8 mouse cellular contexts compared by ENCODE assay signal in genomic region chr19:45302548-45303241, GRCm38 (mm10).
DNase-seq lines count a peak whose midpoint lies in the region; ATAC-seq and TF ChIP-seq lines count a peak whose summit lies in the region.

No protein-coding gene starts in this region.

- TF ChIP-seq EP300 in CH12.LX (IDR thresholded peaks at IDR 0.05; ENCODE audit: low read length) = no peak

- H3K4me2 ChIP-seq in CH12.LX (ENCODE audit: insufficient read depth, low read depth, poor library complexity, severe bottlenecking) = peak overlapping the region; percentile 69
- H3K4me2 ChIP-seq in intestine, embryonic 14.5 days (ENCODE audit: low read length) = peak overlapping the region; percentile 91
- peak overlapping the region; percentile 94 for H3K4me2 ChIP-seq in neural tube, embryonic 14.5 days (ENCODE audit: low read depth, low read length)

- ATAC-seq in intestine, embryonic 14.5 days (replicated peaks; ENCODE audit: low FRiP score, low TSS enrichment, low read depth) = no peak
- ATAC-seq in neural tube, embryonic 14.5 days (ENCODE audit: low read depth) = no peak; the same call in 1 of the 2 replicates

- in situ Hi-C loops in CH12.LX (cut with MboI; ENCODE audit: low pct_ligation_motif_present, low pct_unique_long_range_greater_than_20kb, low sequenced_read_pairs) = no loop called here

- no peaks in the 10 kb centered on the region for H3K36me3 ChIP-seq in CH12.LX (replicated peaks in 1 of 2; ENCODE audit: control insufficient read depth in 1 of 2, insufficient read depth in 1 of 2, low read length in 1 of 2)
- H3K36me3 ChIP-seq in embryonic facial prominence, embryonic 10.5 days (replicated peaks) = no peaks in the 10 kb centered on the region
- H3K36me3 ChIP-seq in intestine, embryonic 14.5 days (ENCODE audit: control insufficient read depth, insufficient read depth, low read length) = no peaks in the 10 kb centered on the region
- no peaks in the 10 kb centered on the region for H3K36me3 ChIP-seq in neural tube, embryonic 14.5 days (ENCODE audit: control insufficient read depth, insufficient read depth, low read length)

- TF ChIP-seq RAD21 in CH12.LX (IDR thresholded peaks at IDR 0.05; ENCODE audit: low read depth, low read length) = no peak

- H3K27ac ChIP-seq in gastrocnemius, adult 2 months = peak overlapping the region; percentile 98
- H3K27ac ChIP-seq in CH12.LX (ENCODE audit: insufficient read depth, low read depth) = no peak overlapping the region
- peak overlapping the region; percentile 80 for H3K27ac ChIP-seq in embryonic facial prominence, embryonic 10.5 days (replicated peaks)
- H3K27ac ChIP-seq in intestine, embryonic 14.5 days (ENCODE audit: low read depth) = no peak overlapping the region
- H3K27ac ChIP-seq in neural tube, embryonic 14.5 days (ENCODE audit: low read depth, low read length) = peak overlapping the region; percentile 99

- TF ChIP-seq POLR2A in CH12.LX (IDR thresholded peaks at IDR 0.05; ENCODE audit: low read depth, low read length) = no peak

- H3K4me1 ChIP-seq in CH12.LX (ENCODE audit: control insufficient read depth in 1 of 2, insufficient read depth in 2 of 2) = peaks cover 8 to 21% of the 10 kb centered on the region in 2 experiments; a peak in 2 of 4 replicates
- peaks cover 50% of the 10 kb centered on the region for H3K4me1 ChIP-seq in embryonic facial prominence, embryonic 10.5 days
- H3K4me1 ChIP-seq in intestine, embryonic 14.5 days (replicated peaks; ENCODE audit: control insufficient read depth, insufficient read depth, low read length) = peaks cover 16% of the 10 kb centered on the region
- H3K4me1 ChIP-seq in neural tube, embryonic 14.5 days (ENCODE audit: control insufficient read depth, insufficient read depth, low read length) = peaks cover 23% of the 10 kb centered on the region

- no peak overlapping the region for H3K9ac ChIP-seq in CH12.LX (ENCODE audit: insufficient read depth, low read depth)
- H3K9ac ChIP-seq in intestine, embryonic 14.5 days (ENCODE audit: low read length) = no peak overlapping the region
- peak overlapping the region; percentile 8; the same call in 1 of the 2 replicates for H3K9ac ChIP-seq in neural tube, embryonic 14.5 days (replicated peaks; ENCODE audit: low read depth, low read length)

- no peaks in the 10 kb centered on the region for H3K9me3 ChIP-seq in CH12.LX (replicated peaks; ENCODE audit: low read length)
- no peaks in the 10 kb centered on the region for H3K9me3 ChIP-seq in embryonic facial prominence, embryonic 10.5 days
- no peaks in the 10 kb centered on the region for H3K9me3 ChIP-seq in intestine, embryonic 14.5 days (ENCODE audit: control insufficient read depth, low read length)
- H3K9me3 ChIP-seq in neural tube, embryonic 14.5 days (ENCODE audit: control insufficient read depth, low read length) = no peaks in the 10 kb centered on the region

- H3K79me2 ChIP-seq in CH12.LX (replicated peaks; ENCODE audit: control insufficient read depth, extremely low read depth, insufficient read depth, poor library complexity, severe bottlenecking) = no peaks in the 10 kb centered on the region

- dilution Hi-C loops in CH12.LX (cut with MboI; ENCODE audit: extremely low pct_ligation_motif_present, extremely low pct_unique_long_range_greater_than_20kb, low sequenced_read_pairs) = no loop called here

- DNase-seq in gastrocnemius, adult 2 months = peak; percentile 67
- DNase-seq in gastrocnemius, postnatal 25 days = no peak
- DNase-seq in CH12.LX (ENCODE audit: extremely low read depth) (no peak), MN1 (ENCODE audit: low spot score) (no peak)
- peak; percentile 71 for DNase-seq in embryonic facial prominence, embryonic 10.5 days (ENCODE audit: low spot score)
- DNase-seq in intestine, embryonic 14.5 days (ENCODE audit: low spot score) = no peak
- no peak for DNase-seq in left cerebral cortex, adult 9 months (ENCODE audit: low spot score in 2 of 2)

- 1% methylated on average over 16 of the region's 16 CpGs for WGBS in embryonic facial prominence, embryonic 10.5 days
- 9% methylated on average over 16 of the region's 16 CpGs for WGBS in intestine, embryonic 14.5 days
- 2% methylated on average over 16 of the region's 16 CpGs for WGBS in neural tube, embryonic 14.5 days

- peaks cover 48% of the 10 kb centered on the region for H3K27me3 ChIP-seq in CH12.LX (replicated peaks)
- peaks cover 100% of the 10 kb centered on the region for H3K27me3 ChIP-seq in embryonic facial prominence, embryonic 10.5 days (replicated peaks; ENCODE audit: low read depth, poor library complexity, severe bottlenecking)
- peaks cover 57% of the 10 kb centered on the region for H3K27me3 ChIP-seq in intestine, embryonic 14.5 days (replicated peaks; ENCODE audit: control insufficient read depth, insufficient read depth, low read length)
- no peaks in the 10 kb centered on the region for H3K27me3 ChIP-seq in neural tube, embryonic 14.5 days (ENCODE audit: control insufficient read depth, insufficient read depth, low read length)

- intact Hi-C loops in gastrocnemius, adult 2 months (cut with DNase I) = no loop called here

- no peak for TF ChIP-seq CTCF in gastrocnemius, adult 2 months (IDR thresholded peaks at IDR 0.05)
- no peak for TF ChIP-seq CTCF in CH12.LX (conservative IDR thresholded peaks at IDR 0.05 in 1 of 2, IDR thresholded peaks at IDR 0.05 in 1 of 2; ENCODE audit: low read depth in 2 of 2, low read length in 2 of 2)

- peak overlapping the region; percentile 85 for H3K4me3 ChIP-seq in gastrocnemius, adult 2 months
- H3K4me3 ChIP-seq in CH12.LX (replicated peaks in 1 of 3; ENCODE audit: low read depth in 2 of 3, low read length in 2 of 3, poor library complexity in 1 of 3) = peak overlapping the region in 1 of 3 experiments; percentile 50
- peak overlapping the region; percentile 74 for H3K4me3 ChIP-seq in embryonic facial prominence, embryonic 10.5 days
- peak overlapping the region; percentile 45 for H3K4me3 ChIP-seq in intestine, embryonic 14.5 days (ENCODE audit: low read depth, low read length)
- H3K4me3 ChIP-seq in neural tube, embryonic 14.5 days (ENCODE audit: low read depth, low read length) = peak overlapping the region; percentile 45

TF ChIP-seq in CH12.LX, 34 proteins besides CTCF, POLR2A, EP300 and RAD21:
- TF ChIP-seq ELF1 (IDR thresholded peaks at IDR 0.05; ENCODE audit: low read depth, low read length) (no peak), KAT2A (IDR thresholded peaks at IDR 0.05; ENCODE audit: insufficient replicate concordance, low read length) (no peak), MAFK (IDR thresholded peaks at IDR 0.05; ENCODE audit: insufficient replicate concordance, low read length) (no peak), E2F4 (IDR thresholded peaks at IDR 0.05; ENCODE audit: insufficient replicate concordance, low read depth, low read length) (no peak), MAZ (IDR thresholded peaks at IDR 0.05; ENCODE audit: low read depth, low read length) (no peak), NRF1 (IDR thresholded peaks at IDR 0.05; ENCODE audit: low read depth, low read length) (no peak)
TF ChIP-seq in CH12.LX: peak in this region for 0.

Comparison
In these comparisons a context has a peak if more than half of its experiments do, and no peak if none do; other contexts are left out.
1. DNase-seq: peak in gastrocnemius, adult 2 months (single experiment) and embryonic facial prominence, embryonic 10.5 days (single experiment); none in gastrocnemius, postnatal 25 days (single experiment), CH12.LX (single experiment), intestine, embryonic 14.5 days (single experiment), MN1 (single experiment) and left cerebral cortex, adult 9 months (0 of 2).
2. H3K27ac ChIP-seq: peak in gastrocnemius, adult 2 months (single experiment), embryonic facial prominence, embryonic 10.5 days (single experiment) and neural tube, embryonic 14.5 days (single experiment); none in CH12.LX (single experiment) and intestine, embryonic 14.5 days (single experiment).
3. Peak in every context shown above with its lines, with median percentiles within 50 percentile points of each other: H3K4me2 ChIP-seq.